Mouse (Mus musculus): ENCODE measurements around the gene Cyp51.
"Not testable (repeated sequence)": the region's sequence is repeated elsewhere in the genome, so short reads cannot be mapped to it uniquely, and the experiment has no call there.

Gene Cyp51

GRCm38 (mm10) chr5:4104341-4105040 lies at the start of gene Cyp51:
Gene Cyp51, minus strand, starts transcription at chr5:4104746.
- DNase-seq (ENCODE audit: low read depth, low spot score), result peak; percentile 94

GRCm38 (mm10) chr5:4112570-4113098 lies 8.1 kb upstream of the Cyp51 start:
- DNase-seq (ENCODE audit: low read depth, low spot score), result no peak

GRCm38 (mm10) chr5:4107056-4107455 lies 2.5 kb upstream of the Cyp51 start:
- not testable (repeated sequence) for DNase-seq (ENCODE audit: low read depth, low spot score)

DNA sequence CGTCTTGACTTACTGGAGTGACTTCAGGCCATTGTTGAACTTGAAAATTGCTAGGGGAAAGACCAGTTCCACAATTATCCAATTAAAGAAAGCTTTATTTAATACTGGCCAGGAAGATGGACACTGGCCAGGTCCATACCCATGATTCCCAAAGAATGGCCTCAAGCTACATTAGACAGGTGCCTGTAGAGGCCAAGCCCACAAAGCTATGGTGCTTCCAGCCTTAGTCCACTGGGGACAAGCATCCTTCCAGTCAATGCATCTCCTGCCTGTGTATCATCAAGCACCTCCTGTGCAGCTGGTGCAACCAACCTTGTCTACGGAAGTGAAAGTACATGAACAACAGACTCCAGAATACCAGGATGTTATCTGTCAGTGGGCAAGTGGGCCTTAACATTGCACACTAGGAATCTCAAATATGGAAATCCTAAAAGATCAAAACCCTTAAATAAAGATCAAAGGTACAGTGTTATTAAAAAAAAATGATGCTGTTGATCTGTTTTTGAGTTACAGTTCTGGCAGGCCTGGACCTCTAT lies 1.2 kb upstream of the Cyp51 start:
- DNase-seq (ENCODE audit: low read depth, low spot score), result no peak

DNA sequence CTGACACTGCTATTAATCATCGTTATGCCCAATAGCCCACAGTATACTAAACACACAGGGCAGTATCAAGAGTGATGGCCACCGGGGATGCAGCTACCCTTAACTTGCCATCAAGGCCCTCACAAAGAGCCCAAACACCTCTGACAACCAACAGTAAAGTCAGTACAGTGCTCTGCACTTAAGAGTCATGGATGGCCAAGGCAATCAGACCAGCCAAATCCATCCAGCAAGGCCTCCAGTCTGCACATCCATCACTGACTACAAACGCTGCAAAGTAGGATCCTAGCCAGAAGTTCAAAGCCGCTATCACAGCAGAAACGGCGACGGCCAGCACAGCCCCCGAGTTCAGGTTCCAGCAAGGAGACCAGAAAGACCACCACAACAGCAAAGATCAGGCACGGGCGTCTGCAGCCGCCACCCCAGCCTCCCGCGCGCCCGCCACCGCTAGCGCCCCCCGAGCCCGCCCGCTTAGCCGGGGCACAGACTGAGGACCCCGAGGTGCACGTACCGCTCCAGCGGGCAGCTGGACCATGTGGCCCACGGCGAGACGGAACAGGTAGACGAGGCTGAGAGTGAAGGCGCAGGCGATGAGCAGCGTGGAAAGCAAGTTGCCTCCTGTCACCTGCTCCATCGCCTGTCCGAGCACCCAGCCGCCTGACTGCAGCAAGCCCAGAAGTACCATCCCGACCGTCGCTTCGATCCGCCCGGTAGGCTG lies 763 bp downstream of the Cyp51 start:
- no peak for DNase-seq (ENCODE audit: low read depth, low spot score)

DNA sequence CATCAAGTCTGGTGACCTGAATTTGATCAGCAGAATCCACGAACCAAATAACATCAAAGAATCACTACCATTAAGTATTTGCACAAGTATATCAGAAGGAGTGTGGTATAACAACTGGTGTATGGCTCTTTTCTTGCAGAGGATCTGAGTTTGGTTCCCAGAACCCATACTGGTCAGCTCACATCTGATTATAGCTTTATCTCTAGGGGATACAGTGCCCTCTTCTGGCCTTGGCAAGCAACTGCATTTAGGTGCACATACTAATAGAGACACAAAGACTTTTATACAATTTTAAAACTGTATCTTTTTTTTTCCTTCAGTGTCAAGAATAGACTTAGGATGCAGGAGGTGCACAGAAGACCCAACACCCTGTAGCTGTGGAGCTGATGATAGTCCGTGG lies 2.8 kb downstream of the Cyp51 start:
- no peak for DNase-seq (ENCODE audit: low read depth, low spot score)

DNA sequence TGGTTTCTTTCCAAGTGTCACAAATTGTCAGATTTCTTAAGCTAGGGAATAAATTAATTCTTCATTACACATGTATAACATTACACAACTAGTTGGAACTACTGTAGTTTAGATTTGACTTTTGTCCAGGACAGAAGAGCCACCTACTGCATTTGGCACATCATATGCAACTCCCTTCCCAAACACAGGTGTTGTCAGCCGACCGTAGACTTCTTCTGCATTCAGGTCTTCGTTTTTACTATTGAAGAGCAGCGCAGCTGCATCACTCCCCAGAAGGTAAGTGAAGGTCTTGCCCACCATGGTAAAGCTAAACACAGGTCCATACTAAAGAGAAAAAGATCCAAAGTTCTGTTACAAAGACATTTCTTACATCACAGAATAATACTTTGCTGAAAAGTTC lies 3.5 kb downstream of the Cyp51 start:
- no peak for DNase-seq (ENCODE audit: low read depth, low spot score)

DNA sequence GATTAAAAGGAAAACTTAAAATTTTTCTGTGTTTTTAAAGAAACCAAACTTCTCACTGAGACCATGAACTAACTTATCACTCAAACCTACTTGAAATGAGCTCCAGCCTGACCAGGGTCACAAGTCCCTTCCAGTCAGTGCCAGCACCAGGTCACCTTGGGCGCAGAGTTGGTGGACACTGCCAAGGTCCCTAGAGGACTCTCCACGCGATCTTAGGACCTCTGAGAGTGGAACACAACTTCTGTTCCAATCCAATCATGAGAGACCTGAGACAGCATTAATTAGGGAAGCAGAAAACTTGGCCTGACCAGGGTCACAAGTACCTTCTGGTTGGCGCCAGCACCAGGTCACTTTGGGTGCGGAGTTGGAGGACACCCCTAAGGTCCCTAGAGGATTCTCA lies 10.1 kb downstream of the Cyp51 start:
- no peak for DNase-seq (ENCODE audit: low read depth, low spot score)

- no peak for DNase-seq (ENCODE audit: low read depth, low spot score)
These were observed 16.4 kb downstream of the Cyp51 start for GRCm38 (mm10) chr5:4088190-4088589.

DNA sequence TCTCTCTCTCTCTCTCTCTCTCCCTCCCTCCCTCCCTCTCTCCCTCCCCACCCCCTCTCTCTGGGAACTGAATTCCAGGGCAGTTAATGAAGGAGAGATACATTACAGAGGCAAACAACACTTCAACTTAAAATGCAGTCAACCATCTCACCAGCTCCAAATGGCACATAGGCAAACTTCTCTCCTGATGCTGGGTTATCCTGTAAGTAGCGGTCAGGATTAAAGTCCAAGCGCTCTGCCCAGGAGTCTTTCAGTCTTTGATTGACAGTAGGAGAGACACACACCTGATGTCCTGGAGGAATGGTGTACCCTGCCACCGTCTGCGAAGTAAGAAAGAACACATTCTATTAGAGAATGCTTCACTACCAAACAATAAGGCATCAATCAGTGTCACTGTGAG lies 18.2 kb downstream of the Cyp51 start:
- DNase-seq (ENCODE audit: low read depth, low spot score), result no peak

DNA sequence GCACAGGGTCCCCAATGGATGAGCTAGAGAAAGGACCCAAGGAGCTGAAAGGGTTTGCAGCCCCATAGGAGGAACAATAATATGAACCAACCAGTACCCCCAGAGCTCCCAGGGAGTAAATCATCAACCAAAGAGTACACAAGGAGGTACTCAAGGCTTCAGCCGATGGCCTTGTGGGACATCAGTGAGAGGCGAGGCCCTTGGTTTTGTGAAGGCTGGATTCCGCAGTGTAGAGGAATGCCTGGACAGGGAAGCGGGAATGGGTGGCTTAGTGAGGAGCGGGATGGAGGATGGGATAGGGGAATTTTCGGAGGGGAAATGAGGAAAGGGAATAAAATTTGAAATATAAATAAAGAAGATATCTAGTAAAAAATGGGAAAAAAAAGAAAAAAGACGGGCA lies 19.6 kb downstream of the Cyp51 start:
- no peak for DNase-seq (ENCODE audit: low read depth, low spot score)

- DNase-seq (ENCODE audit: low read depth, low spot score), result no peak
These were observed 23.0 kb downstream of the Cyp51 start for GRCm38 (mm10) chr5:4081513-4081912.

DNA sequence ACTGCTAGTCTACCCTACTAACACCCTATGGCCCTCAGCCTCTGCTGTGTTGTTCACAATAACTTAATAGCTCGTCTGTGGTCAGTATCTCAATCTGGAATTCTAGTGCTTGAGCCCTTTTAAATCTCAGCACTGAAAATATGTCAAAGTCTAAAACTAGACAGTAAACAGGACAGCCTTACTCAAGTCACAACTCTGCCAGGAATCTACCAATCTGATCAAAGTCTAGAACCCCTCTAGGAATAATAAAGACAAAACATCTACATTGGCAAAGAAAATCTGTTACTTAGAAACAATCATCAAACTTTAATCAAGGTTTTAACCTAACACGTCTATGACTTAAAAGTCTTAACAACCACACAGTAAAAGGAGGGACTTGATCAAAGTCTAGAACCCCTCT lies 23.7 kb downstream of the Cyp51 start:
- DNase-seq (ENCODE audit: low read depth, low spot score), result no peak

DNA sequence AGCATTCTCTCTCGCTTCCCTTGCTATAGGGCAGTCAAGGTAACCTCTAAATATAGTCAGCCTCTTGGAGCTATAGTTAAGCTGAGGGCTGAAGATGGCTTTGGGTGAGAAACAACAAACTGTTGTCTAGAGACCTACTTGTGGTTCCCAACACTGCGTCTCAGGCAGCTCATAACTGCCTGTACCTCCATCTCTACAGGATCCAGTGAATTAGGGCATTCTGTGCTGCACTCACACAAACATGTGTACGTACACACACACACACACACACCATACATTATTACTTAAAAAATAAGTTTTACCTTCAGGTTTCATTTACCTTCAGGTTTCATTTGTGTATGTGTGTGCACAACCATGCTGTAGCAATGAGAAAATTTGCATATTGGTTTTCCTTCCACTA lies 25.5 kb downstream of the Cyp51 start:
- no peak for DNase-seq (ENCODE audit: low read depth, low spot score)

- no peak for DNase-seq (ENCODE audit: low read depth, low spot score)
These were observed 37.3 kb downstream of the Cyp51 start for GRCm38 (mm10) chr5:4067203-4067602.

GRCm38 (mm10) chr5:4066476-4067115 lies 38.0 kb downstream of the Cyp51 start:
- no peak for DNase-seq (ENCODE audit: low read depth, low spot score)

DNA sequence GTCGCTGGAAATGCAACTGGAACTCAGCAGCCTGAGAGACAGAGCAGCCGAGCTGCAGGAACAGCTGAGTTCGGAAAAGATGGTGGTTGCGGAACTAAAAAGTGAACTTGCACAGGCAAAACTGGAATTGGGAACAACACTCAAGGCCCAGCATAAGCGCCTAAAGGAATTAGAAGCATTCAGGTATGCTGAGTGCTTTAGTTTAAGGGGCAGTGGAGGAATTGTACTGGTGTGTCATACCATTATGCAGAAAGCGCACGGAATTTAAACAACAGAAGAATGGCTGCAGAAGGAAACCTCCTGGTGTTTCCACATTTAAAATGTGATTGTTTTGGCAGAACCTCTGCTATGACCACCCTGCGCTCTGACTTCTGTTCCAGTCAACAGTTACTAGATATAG lies 44.2 kb downstream of the Cyp51 start:
- DNase-seq (ENCODE audit: low read depth, low spot score), result no peak

DNA sequence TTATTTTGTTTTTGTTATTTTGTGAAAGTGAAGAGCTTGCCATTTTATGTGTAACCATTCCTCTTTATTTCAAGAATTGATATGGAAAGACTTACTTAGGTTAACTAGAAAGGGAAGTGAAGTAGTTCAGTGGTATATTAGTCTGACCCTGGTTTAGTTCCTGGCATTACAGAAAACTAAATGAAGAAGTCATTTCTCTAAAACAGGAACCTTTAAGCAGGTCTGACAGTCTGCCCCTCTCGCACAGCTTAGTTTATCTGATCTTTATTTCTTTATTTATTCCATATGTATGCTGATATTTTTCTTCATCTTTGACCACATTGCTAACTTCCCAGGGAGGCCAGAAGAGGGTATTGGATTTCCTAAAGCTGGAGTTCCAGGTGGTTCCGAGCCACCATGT lies 63.6 kb downstream of the Cyp51 start:
- no peak for DNase-seq (ENCODE audit: low read depth, low spot score)

GRCm38 (mm10) chr5:4040372-4040771 lies 64.2 kb downstream of the Cyp51 start:
- no peak for DNase-seq (ENCODE audit: low read depth, low spot score)

DNA sequence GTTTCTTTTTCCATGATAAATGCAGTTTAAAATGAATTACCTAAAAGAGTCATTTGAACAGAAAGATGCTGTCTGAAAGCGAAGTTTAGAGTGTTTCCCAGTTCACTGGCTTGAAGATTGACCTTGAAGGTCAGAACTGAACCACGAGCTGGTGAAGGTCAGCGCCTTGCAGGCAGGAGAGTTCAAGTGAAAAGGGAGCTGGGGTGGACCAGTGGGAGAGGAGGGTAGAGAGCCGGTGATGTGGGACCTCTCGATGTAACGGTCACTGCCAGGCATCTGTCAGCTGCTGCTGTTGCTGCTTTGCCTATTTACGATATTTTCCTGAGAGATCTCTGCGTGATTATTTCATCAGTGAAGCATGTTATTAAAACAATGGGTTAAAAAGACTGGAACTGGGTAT lies 65.2 kb downstream of the Cyp51 start:
- DNase-seq (ENCODE audit: low read depth, low spot score), result no peak

DNA sequence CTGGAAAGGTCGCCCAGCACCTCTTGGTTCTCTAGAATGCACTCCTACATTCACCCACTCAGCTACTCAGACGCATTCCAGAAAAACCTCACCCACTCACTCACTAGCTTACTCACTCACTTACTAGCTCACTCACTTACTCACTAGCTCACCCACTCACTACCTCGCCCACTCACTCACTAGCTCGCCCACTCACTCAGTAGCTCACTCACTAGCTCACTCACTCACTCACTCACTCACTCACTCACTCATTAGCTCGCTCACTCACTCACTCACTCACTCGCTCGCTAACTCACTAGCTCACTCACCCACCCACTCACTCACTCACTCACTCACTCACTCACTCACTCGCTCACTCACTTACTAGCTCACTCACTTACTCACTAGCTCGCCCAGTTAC lies 67.9 kb downstream of the Cyp51 start:
- DNase-seq (ENCODE audit: low read depth, low spot score), result no peak

DNA sequence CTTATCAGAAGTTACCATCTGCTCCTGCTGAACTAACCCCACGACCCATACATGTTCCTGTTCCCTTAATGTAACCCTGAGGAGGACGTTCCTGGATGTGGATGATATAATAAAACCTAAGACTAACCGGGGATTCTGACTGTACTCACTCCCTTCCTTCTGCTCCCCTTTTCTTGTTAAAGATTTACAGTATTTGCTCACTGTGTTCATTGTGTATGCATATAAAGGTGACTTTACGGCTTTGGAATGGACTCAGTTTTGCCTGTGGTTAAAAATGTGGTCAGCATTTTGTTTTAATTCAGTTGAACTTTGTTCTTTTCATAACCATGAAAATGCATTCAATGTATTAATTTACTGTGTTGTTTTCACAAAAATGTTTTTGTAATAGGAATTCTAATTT lies 72.7 kb downstream of the Cyp51 start:
- DNase-seq (ENCODE audit: low read depth, low spot score), result no peak
